Mouse (Mus musculus) bone marrow, adult 2 months (tissue): Measurements from ENCODE around the gene Pik3c2a. TPM values are rescaled to one million over a fixed set of nuclear protein-coding genes. Genes with fewer than 3 reads are reported as not detected.
A peak's percentile ranks its signal among the peaks of the same experiment; 100 is the strongest.

Experiments used
- H3K27ac ChIP-seq: fragments of 200-500 bp; 2 replicates; pipeline ENCODE4 v1.5.1; 2012; ENCODE audit warnings: low read depth, mild to moderate bottlenecking, control low read depth, inconsistent platforms, low read length; ENCODE audit not compliant: control insufficient read depth, poor library complexity, insufficient read depth
- H3K4me1 ChIP-seq: fragments of 200-500 bp; 2 replicates; pipeline ENCODE4 v1.6.1; 2011; ENCODE audit warnings: low read length; ENCODE audit not compliant: control insufficient read depth, insufficient read depth
- H3K4me3 ChIP-seq: fragments of 200-500 bp; replicated peaks from 2 replicates; pipeline ENCODE3; 2011; ENCODE audit warnings: mild to moderate bottlenecking, low read depth, low read length, control low read depth; ENCODE audit not compliant: control insufficient read depth
- CTCF ChIP-seq: fragments of 200-500 bp; IDR thresholded peaks from 2 replicates; pipeline ENCODE4 v1.5.1; 2011; ENCODE audit warnings: low read length, control low read depth; ENCODE audit not compliant: control insufficient read depth, insufficient read depth
- POLR2A ChIP-seq: fragments of 200-500 bp; IDR thresholded peaks from 2 replicates; pipeline ENCODE4 v1.6.1; 2011; ENCODE audit warnings: low read depth, mild to moderate bottlenecking, control low read depth, low read length, borderline replicate concordance; ENCODE audit not compliant: control insufficient read depth
- WGBS: fragments of 180-500 bp; shearing (Covaris S2); methylation state at CpG from one replicate; pipeline ENCODE4 v1.1.7; 2018; 5-methylcytosine and 5-hydroxymethylcytosine counted together
- polyA plus RNA-seq: library from polyadenylated mRNA; stranded (reverse); fragments of >200 nt; gene quantifications from 2 replicates; pipeline ENCODE4 v1.2.4, GENCODE M21; 2011; ENCODE audit warnings: low replicate concordance; ENCODE audit not compliant: missing spikeins, insufficient read depth, insufficient read length

Gene Pik3c2a
- polyA plus RNA-seq = 0.79 and 3.9 TPM in 2 replicates

- peak within 1 kb of the TSS; percentile 99 for H3K4me3 ChIP-seq
- TF ChIP-seq POLR2A = peak; percentile 89; the same call in 1 of the 2 replicates
- TF ChIP-seq CTCF = no peak
- H3K4me1 ChIP-seq = no peaks in the 10 kb centered on the region; the same call in 1 of the 2 replicates
- WGBS = under 1% methylated on average over 66 of the region's 72 CpGs
- H3K27ac ChIP-seq = peak within 1 kb of the TSS; percentile 93
Observed at GRCm38 (mm10) chr7:116443004-116443696, at the start of gene Pik3c2a. TSS of gene Pik3c2a (minus strand) at chr7:116443449.

GRCm38 (mm10) chr7:116491113-116491512 is 47.9 kb upstream of the Pik3c2a start:
- H3K4me1 ChIP-seq = peaks cover 5% of the 10 kb centered on the region; the same call in 1 of the 2 replicates
- TF ChIP-seq POLR2A (no peak), CTCF (no peak)
- WGBS = 44% methylated on average over 4 of the region's 4 CpGs
- H3K27ac ChIP-seq = no peak overlapping the region
- H3K4me3 ChIP-seq = no peak overlapping the region

- no peak overlapping the region for H3K27ac ChIP-seq
- no peak overlapping the region for H3K4me3 ChIP-seq
- H3K4me1 ChIP-seq = peaks cover 2% of the 10 kb centered on the region; the same call in 1 of the 2 replicates
- TF ChIP-seq POLR2A (no peak), CTCF (no peak)
- 74% methylated on average over 1 of the region's 1 CpGs for WGBS
Observed at GRCm38 (mm10) chr7:116485062-116485601, 41.9 kb upstream of the Pik3c2a start.

GRCm38 (mm10) chr7:116484213-116484612 is 41.0 kb upstream of the Pik3c2a start:
- Histone ChIP-seq H3K4me3 (no peak overlapping the region), H3K4me1 (peaks cover 4% of the 10 kb centered on the region), H3K27ac (no peak overlapping the region)
- TF ChIP-seq CTCF (no peak), POLR2A (no peak)
- 3% methylated on average over 5 of the region's 5 CpGs for WGBS

- Histone ChIP-seq H3K27ac (no peak overlapping the region), H3K4me1 (peaks cover 5% of the 10 kb centered on the region), H3K4me3 (no peak overlapping the region)
- TF ChIP-seq POLR2A (no peak), CTCF (no peak)
- 30% methylated on average over 5 of the region's 5 CpGs for WGBS
Observed at GRCm38 (mm10) chr7:116483782-116484181, 40.5 kb upstream of the Pik3c2a start.

GRCm38 (mm10) chr7:116483106-116483505 is 39.9 kb upstream of the Pik3c2a start:
- Histone ChIP-seq H3K4me3 (no peak overlapping the region), H3K27ac (no peak overlapping the region), H3K4me1 (peaks cover 5% of the 10 kb centered on the region)
- WGBS = 0% methylated on average over 1 of the region's 1 CpGs
- TF ChIP-seq POLR2A = no peak
- TF ChIP-seq CTCF = no peak

GRCm38 (mm10) chr7:116476264-116476663 is 33.0 kb upstream of the Pik3c2a start:
- Histone ChIP-seq H3K4me3 (no peak overlapping the region), H3K4me1 (peaks cover 8% of the 10 kb centered on the region), H3K27ac (peak overlapping the region; percentile 51; the same call in 1 of the 2 replicates)
- WGBS = 9% methylated on average over 5 of the region's 5 CpGs
- TF ChIP-seq POLR2A = no peak
- TF ChIP-seq CTCF = no peak

- Histone ChIP-seq H3K27ac (peak overlapping the region; percentile 51; the same call in 1 of the 2 replicates), H3K4me3 (no peak overlapping the region), H3K4me1 (peaks cover 8% of the 10 kb centered on the region)
- no peak for TF ChIP-seq CTCF
- TF ChIP-seq POLR2A = no peak
Observed at GRCm38 (mm10) chr7:116475836-116476235, 32.6 kb upstream of the Pik3c2a start.

GRCm38 (mm10) chr7:116462114-116462513 is 18.9 kb upstream of the Pik3c2a start:
- Histone ChIP-seq H3K4me3 (no peak overlapping the region), H3K4me1 (peaks cover 1% of the 10 kb centered on the region), H3K27ac (no peak overlapping the region; the same call in 1 of the 2 replicates)
- TF ChIP-seq CTCF (no peak), POLR2A (no peak)
- WGBS = 11% methylated on average over 8 of the region's 8 CpGs
